Mouse (Mus musculus) thymus, adult 2 months (tissue): ENCODE measurements around the gene Fto.

Experiments
- CTCF ChIP-seq: fragments of 200-500 bp; IDR thresholded peaks from 2 replicates; pipeline ENCODE4 v1.5.1; 2012; ENCODE audit warnings: mild to moderate bottlenecking, control low read depth, low read length, moderate library complexity, borderline replicate concordance; ENCODE audit not compliant: control insufficient read depth, poor library complexity, insufficient read depth; ENCODE audit errors: extremely low read depth
- POLR2A ChIP-seq: fragments of 200-500 bp; IDR thresholded peaks from 2 replicates; pipeline ENCODE4 v1.6.1; 2012; ENCODE audit warnings: mild to moderate bottlenecking, low read length, control low read depth, moderate library complexity; ENCODE audit not compliant: control insufficient read depth, poor library complexity, insufficient read depth; ENCODE audit errors: extremely low read depth

- TF ChIP-seq POLR2A (no peak), CTCF (no peak)
Observed at GRCm38 (mm10) chr8:91514752-91515478, 201.6 kb downstream of the Fto start.
